Comparison of ENCODE assay signal across 19 mouse cellular contexts in genomic region chr12:17263881-17264280, GRCm38 (mm10).
"Had no signal": no experiment of that assay in that cellular context is flagged by ENCODE, and none has a peak within 500 bp of the region (broad histone marks: within the 10 kb centered on the region; RNA-seq: fewer than 3 reads in every experiment).

No protein-coding gene starts in this region.

- H3K9ac ChIP-seq: kidney, embryonic 15.5 days; limb, embryonic 12.5 days; limb, embryonic 15.5 days; liver, embryonic 14.5 days; liver, postnatal 0 days; lung, embryonic 14.5 days; midbrain, embryonic 12.5 days; midbrain, embryonic 15.5 days; neural tube, embryonic 12.5 days; neural tube, embryonic 15.5 days; stomach, embryonic 15.5 days had no signal

- H3K4me3 ChIP-seq: kidney, embryonic 15.5 days; limb, embryonic 12.5 days; limb, embryonic 15.5 days; midbrain, embryonic 12.5 days; midbrain, embryonic 15.5 days; neural tube, embryonic 12.5 days; neural tube, embryonic 15.5 days; stomach, embryonic 15.5 days had no signal

- DNase-seq: kidney, postnatal 10 days; kidney, postnatal 36 days; left cerebral cortex, postnatal 4 days; liver, postnatal 0 days; lung, embryonic 14.5 days; right cerebral cortex, adult 18-20 months; right cerebral cortex, postnatal 14 days; right cerebral cortex, postnatal 4 days; thymus, postnatal 25 days had no signal

- H3K36me3 ChIP-seq: stomach, embryonic 15.5 days had no signal

- H3K9me3 ChIP-seq: kidney, embryonic 15.5 days; limb, embryonic 12.5 days; limb, embryonic 15.5 days; midbrain, embryonic 12.5 days; midbrain, embryonic 15.5 days; neural tube, embryonic 12.5 days; neural tube, embryonic 15.5 days; stomach, embryonic 15.5 days had no signal

- H3K27me3 ChIP-seq: kidney, embryonic 15.5 days; limb, embryonic 12.5 days; limb, embryonic 15.5 days; midbrain, embryonic 15.5 days; neural tube, embryonic 12.5 days; neural tube, embryonic 15.5 days; stomach, embryonic 15.5 days had no signal

- H3K27ac ChIP-seq: kidney, embryonic 15.5 days; limb, embryonic 12.5 days; limb, embryonic 15.5 days; liver, embryonic 14.5 days; macrophage; midbrain, embryonic 12.5 days; midbrain, embryonic 15.5 days; neural tube, embryonic 12.5 days; neural tube, embryonic 15.5 days; stomach, embryonic 15.5 days had no signal
